Mouse (Mus musculus): Measurements from ENCODE around the gene Glg1. TPM values are rescaled to one million over a fixed set of nuclear protein-coding genes. Genes with fewer than 3 reads are reported as not detected.
"Not testable (repeated sequence)": the region's sequence is repeated elsewhere in the genome, so short reads cannot be mapped to it uniquely, and the experiment has no call there.

The Glg1 gene
- polyA plus RNA-seq, 1 experiment from 2014 or later, result 13.0 TPM

- Histone ChIP-seq H3K36me3 (replicated peaks; ENCODE audit: insufficient read depth, low read length) (peaks cover 86% of the 10 kb centered on the region), H3K4me1 (ENCODE audit: insufficient read depth) (no peaks in the 10 kb centered on the region), H3K4me3 (ENCODE audit: low read depth, low read length) (no peak overlapping the region), H3K27ac (ENCODE audit: low read depth) (no peak overlapping the region), H3K9me3 (ENCODE audit: low read length) (no peaks in the 10 kb centered on the region), H3K27me3 (ENCODE audit: insufficient read depth, low read length) (no peaks in the 10 kb centered on the region), H3K9ac (replicated peaks) (no peak overlapping the region), H3K4me2 (ENCODE audit: low read depth, low read length) (no peak overlapping the region)
- TF ChIP-seq CTCF (IDR thresholded peaks at IDR 0.05; ENCODE audit: low read depth), result no peak
- no peak for TF ChIP-seq EP300 (IDR thresholded peaks at IDR 0.05; ENCODE audit: low read depth)
- DNase-seq, result no peak
- WGBS (ENCODE audit: insufficient replicate concordance), result 96% methylated on average over 3 of the region's 3 CpGs
- ATAC-seq, result no peak
Observed at GRCm38 (mm10) chr8:111282093-111282492, 23.1 kb upstream of the Glg1 start.

GRCm38 (mm10) chr8:111268277-111268676, 9.3 kb upstream of the Glg1 start:
- H3K9ac ChIP-seq (replicated peaks), result no peak overlapping the region
- no peak for ATAC-seq
- peaks cover 10% of the 10 kb centered on the region for H3K36me3 ChIP-seq (replicated peaks; ENCODE audit: insufficient read depth, low read length)
- no peak for DNase-seq
- H3K4me1 ChIP-seq (ENCODE audit: insufficient read depth), result no peaks in the 10 kb centered on the region
- H3K27me3 ChIP-seq (ENCODE audit: insufficient read depth, low read length), result no peaks in the 10 kb centered on the region
- H3K4me3 ChIP-seq (ENCODE audit: low read depth, low read length), result no peak overlapping the region
- H3K9me3 ChIP-seq (ENCODE audit: low read length), result 0 out of 2 replicates have a peak, but pooled peaks cover 3% of the 10 kb centered on the region
- no peak overlapping the region for H3K27ac ChIP-seq (ENCODE audit: low read depth)
- TF ChIP-seq CTCF (IDR thresholded peaks at IDR 0.05; ENCODE audit: low read depth) (peak; percentile 33), EP300 (IDR thresholded peaks at IDR 0.05; ENCODE audit: low read depth) (no peak)
- no peak overlapping the region for H3K4me2 ChIP-seq (ENCODE audit: low read depth, low read length)
- WGBS (ENCODE audit: insufficient replicate concordance), result 69% methylated on average over 2 of the region's 2 CpGs

GRCm38 (mm10) chr8:111266161-111266560, 7.1 kb upstream of the Glg1 start:
- not testable (repeated sequence) for H3K4me2 ChIP-seq (ENCODE audit: low read depth, low read length); H3K9ac ChIP-seq (replicated peaks); H3K4me1 ChIP-seq (ENCODE audit: insufficient read depth); DNase-seq; H3K9me3 ChIP-seq (ENCODE audit: low read length); H3K27ac ChIP-seq (ENCODE audit: low read depth); H3K4me3 ChIP-seq (ENCODE audit: low read depth, low read length); ATAC-seq; H3K27me3 ChIP-seq (ENCODE audit: insufficient read depth, low read length); H3K36me3 ChIP-seq (replicated peaks; ENCODE audit: insufficient read depth, low read length)
- WGBS (ENCODE audit: insufficient replicate concordance), result 79% methylated on average over 7 of the region's 7 CpGs

- no peaks in the 10 kb centered on the region for H3K36me3 ChIP-seq (replicated peaks; ENCODE audit: insufficient read depth, low read length)
- H3K9me3 ChIP-seq (ENCODE audit: low read length), result 0 out of 2 replicates have a peak, but pooled peaks cover 3% of the 10 kb centered on the region
- DNase-seq, result no peak
- H3K4me1 ChIP-seq (ENCODE audit: insufficient read depth), result peaks cover 2% of the 10 kb centered on the region; the same call in 1 of the 2 replicates
- no peak overlapping the region for H3K9ac ChIP-seq (replicated peaks)
- H3K27ac ChIP-seq (ENCODE audit: low read depth), result no peak overlapping the region
- ATAC-seq, result no peak
- 70% methylated on average over 2 of the region's 2 CpGs for WGBS (ENCODE audit: insufficient replicate concordance)
- TF ChIP-seq EP300 (IDR thresholded peaks at IDR 0.05; ENCODE audit: low read depth) (no peak), CTCF (IDR thresholded peaks at IDR 0.05; ENCODE audit: low read depth) (no peak)
- H3K27me3 ChIP-seq (ENCODE audit: insufficient read depth, low read length), result 0 out of 2 replicates have a peak, but pooled peaks cover 6% of the 10 kb centered on the region
- no peak overlapping the region for H3K4me2 ChIP-seq (ENCODE audit: low read depth, low read length)
- H3K4me3 ChIP-seq (ENCODE audit: low read depth, low read length), result no peak overlapping the region
Observed at GRCm38 (mm10) chr8:111264693-111265220, 5.7 kb upstream of the Glg1 start.

DNA sequence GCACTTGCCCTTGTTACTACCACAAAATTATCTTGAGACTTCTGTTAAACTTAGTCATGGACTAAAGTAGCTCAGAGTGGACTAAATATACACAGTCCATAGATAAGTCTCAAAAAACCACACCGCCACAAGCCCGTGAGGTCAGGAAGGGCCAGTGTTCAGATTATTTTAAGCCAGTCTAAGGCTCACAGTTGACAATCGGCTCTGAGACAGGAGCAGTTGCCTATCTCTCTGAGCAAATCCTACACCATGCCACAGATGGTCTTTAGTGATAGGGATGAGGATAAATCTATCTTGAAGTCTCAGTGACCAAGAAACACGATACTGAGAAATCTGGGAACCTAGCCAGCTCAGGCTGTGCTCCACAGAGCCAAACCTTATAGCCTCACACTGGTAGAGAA, 3.0 kb upstream of the Glg1 start:
- DNase-seq, result no peak
- Histone ChIP-seq H3K9me3 (ENCODE audit: low read length) (0 out of 2 replicates have a peak, but pooled peaks cover 3% of the 10 kb centered on the region), H3K4me2 (ENCODE audit: low read depth, low read length) (no peak overlapping the region), H3K9ac (replicated peaks) (no peak overlapping the region), H3K4me1 (ENCODE audit: insufficient read depth) (peaks cover 11% of the 10 kb centered on the region; the same call in 1 of the 2 replicates), H3K4me3 (ENCODE audit: low read depth, low read length) (no peak overlapping the region), H3K36me3 (replicated peaks; ENCODE audit: insufficient read depth, low read length) (no peaks in the 10 kb centered on the region), H3K27ac (ENCODE audit: low read depth) (no peak overlapping the region), H3K27me3 (ENCODE audit: insufficient read depth, low read length) (0 out of 2 replicates have a peak, but pooled peaks cover 6% of the 10 kb centered on the region)
- no peak for ATAC-seq
- 35% methylated on average over 4 of the region's 4 CpGs for WGBS (ENCODE audit: insufficient replicate concordance)
- TF ChIP-seq CTCF (IDR thresholded peaks at IDR 0.05; ENCODE audit: low read depth), result no peak
- peak; percentile 93 for TF ChIP-seq EP300 (IDR thresholded peaks at IDR 0.05; ENCODE audit: low read depth)

- Histone ChIP-seq H3K9ac (replicated peaks) (no peak overlapping the region), H3K27ac (ENCODE audit: low read depth) (no peak overlapping the region), H3K9me3 (ENCODE audit: low read length) (no peaks in the 10 kb centered on the region), H3K4me3 (ENCODE audit: low read depth, low read length) (0 out of 2 replicates have a peak overlapping the region, but pooled peaks have one; percentile 90), H3K27me3 (ENCODE audit: insufficient read depth, low read length) (0 out of 2 replicates have a peak, but pooled peaks cover 6% of the 10 kb centered on the region), H3K36me3 (replicated peaks; ENCODE audit: insufficient read depth, low read length) (no peaks in the 10 kb centered on the region), H3K4me2 (ENCODE audit: low read depth, low read length) (peak overlapping the region; percentile 76), H3K4me1 (ENCODE audit: insufficient read depth) (peaks cover 11% of the 10 kb centered on the region; the same call in 1 of the 2 replicates)
- no peak for TF ChIP-seq EP300 (IDR thresholded peaks at IDR 0.05; ENCODE audit: low read depth)
- no peak for TF ChIP-seq CTCF (IDR thresholded peaks at IDR 0.05; ENCODE audit: low read depth)
- no peak for DNase-seq
- no peak for ATAC-seq
- WGBS (ENCODE audit: insufficient replicate concordance), result 86% methylated on average over 5 of the region's 5 CpGs
Observed at GRCm38 (mm10) chr8:111260251-111260650, 1.2 kb upstream of the Glg1 start.
